Mouse (Mus musculus) small intestine, adult 2 months (tissue): Measurements from ENCODE around the gene Gabrb3. TPM values are rescaled to one million over a fixed set of nuclear protein-coding genes. Genes with fewer than 3 reads are reported as not detected.

ENCODE experiments used
- H3K27ac ChIP-seq: fragments of 200-500 bp; 2 replicates; pipeline ENCODE4 v1.5.1; 2012; ENCODE audit warnings: low read depth, low read length, control low read depth, inconsistent platforms; ENCODE audit not compliant: insufficient read depth
- H3K27me3 ChIP-seq: fragments of 200-500 bp; 2 replicates; pipeline ENCODE4 v1.6.1; 2012; ENCODE audit warnings: mild to moderate bottlenecking, moderate library complexity, low read length, inconsistent platforms; ENCODE audit not compliant: control insufficient read depth, insufficient read depth
- H3K36me3 ChIP-seq: fragments of 200-500 bp; 2 replicates; pipeline ENCODE4 v1.6.1; 2012; ENCODE audit warnings: mild to moderate bottlenecking, low read length, control low read depth, inconsistent platforms; ENCODE audit not compliant: control insufficient read depth, insufficient read depth
- H3K4me1 ChIP-seq: fragments of 200-500 bp; 2 replicates; pipeline ENCODE4 v1.6.1; 2012; ENCODE audit warnings: low read length, inconsistent platforms, mixed read lengths; ENCODE audit not compliant: control insufficient read depth, insufficient read depth, insufficient read length
- H3K4me3 ChIP-seq: fragments of 200-500 bp; 2 replicates; pipeline ENCODE4 v1.5.1; 2012; ENCODE audit warnings: low read depth, mild to moderate bottlenecking, control low read depth, inconsistent platforms, low read length, moderate library complexity
- CTCF ChIP-seq: fragments of 200-500 bp; IDR thresholded peaks from 2 replicates; pipeline ENCODE4 v1.5.1; 2012; ENCODE audit warnings: low read depth, mild to moderate bottlenecking, control low read depth, inconsistent platforms, low read length, moderate library complexity, mixed read lengths; ENCODE audit not compliant: insufficient replicate concordance, insufficient read length; ENCODE audit errors: extremely low read depth
- POLR2A ChIP-seq: fragments of 200-500 bp; IDR thresholded peaks from 2 replicates; pipeline ENCODE4 v1.6.1; 2012; ENCODE audit warnings: low read depth, mild to moderate bottlenecking, control low read depth, inconsistent platforms, low read length, moderate library complexity
- WGBS: fragments of 180-500 bp; shearing (Covaris S2); methylation state at CpG from one replicate; pipeline ENCODE4 v1.1.7; 2018; 5-methylcytosine and 5-hydroxymethylcytosine counted together
- polyA plus RNA-seq: library from polyadenylated mRNA; depleted of rRNA; stranded (reverse); fragments of >200 nt; gene quantifications from 2 replicates; pipeline ENCODE4 v1.2.3, GENCODE M21; 2012

Gabrb3 gene
- polyA plus RNA-seq, 1 experiment = 0.08 TPM

- TF ChIP-seq POLR2A (no peak), CTCF (no peak)
- no peaks in the 10 kb centered on the region for H3K4me1 ChIP-seq
- WGBS = 49% methylated on average over 1 of the region's 1 CpGs
- H3K27ac ChIP-seq = no peak overlapping the region
- H3K36me3 ChIP-seq = no peaks in the 10 kb centered on the region
- H3K4me3 ChIP-seq = no peak overlapping the region
- no peaks in the 10 kb centered on the region for H3K27me3 ChIP-seq
Observed at GRCm38 (mm10) chr7:57640796-57641195, 221.3 kb downstream of the Gabrb3 start.

- WGBS = 84% methylated on average over 2 of the region's 2 CpGs
- no peaks in the 10 kb centered on the region for H3K4me1 ChIP-seq
- H3K27ac ChIP-seq = no peak overlapping the region
- no peak overlapping the region for H3K4me3 ChIP-seq
- no peaks in the 10 kb centered on the region for H3K36me3 ChIP-seq
- TF ChIP-seq CTCF (no peak), POLR2A (no peak)
- H3K27me3 ChIP-seq = no peaks in the 10 kb centered on the region
Observed at GRCm38 (mm10) chr7:57647345-57647744, 227.9 kb downstream of the Gabrb3 start.

DNA sequence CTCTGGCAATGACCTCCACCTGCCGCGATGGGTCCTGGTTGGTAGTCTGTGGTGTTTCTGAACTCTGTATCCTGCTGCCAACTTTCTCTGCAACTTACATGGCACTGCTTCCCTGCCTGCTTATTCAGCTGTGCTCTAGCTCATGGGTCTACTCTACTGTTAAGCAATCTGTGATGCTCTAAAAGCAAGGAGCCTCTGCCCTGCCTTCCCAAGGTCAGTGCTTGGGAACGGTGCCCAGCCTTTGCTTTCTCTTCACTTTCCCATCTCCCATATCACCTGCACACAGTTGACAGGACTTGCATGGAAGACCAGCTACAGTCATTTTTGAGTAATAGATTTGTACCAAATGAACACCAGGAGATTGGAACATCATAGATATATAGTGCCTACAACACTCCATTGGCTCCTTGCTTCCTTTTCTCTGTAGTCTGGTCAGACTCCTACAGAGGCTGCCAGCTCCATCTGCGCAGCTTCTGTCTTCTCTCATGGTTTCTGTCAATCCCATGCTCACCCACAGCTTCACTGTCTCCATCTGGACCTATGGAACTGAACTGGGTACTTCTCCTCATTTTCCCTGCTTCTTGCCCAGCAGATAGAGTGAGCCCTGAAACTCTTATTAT is 228.8 kb downstream of the Gabrb3 start:
- Histone ChIP-seq H3K36me3 (no peaks in the 10 kb centered on the region), H3K4me3 (no peak overlapping the region), H3K4me1 (no peaks in the 10 kb centered on the region), H3K27ac (no peak overlapping the region), H3K27me3 (no peaks in the 10 kb centered on the region)
- WGBS = 85% methylated on average over 4 of the region's 4 CpGs
- no peak for TF ChIP-seq CTCF
- no peak for TF ChIP-seq POLR2A

DNA sequence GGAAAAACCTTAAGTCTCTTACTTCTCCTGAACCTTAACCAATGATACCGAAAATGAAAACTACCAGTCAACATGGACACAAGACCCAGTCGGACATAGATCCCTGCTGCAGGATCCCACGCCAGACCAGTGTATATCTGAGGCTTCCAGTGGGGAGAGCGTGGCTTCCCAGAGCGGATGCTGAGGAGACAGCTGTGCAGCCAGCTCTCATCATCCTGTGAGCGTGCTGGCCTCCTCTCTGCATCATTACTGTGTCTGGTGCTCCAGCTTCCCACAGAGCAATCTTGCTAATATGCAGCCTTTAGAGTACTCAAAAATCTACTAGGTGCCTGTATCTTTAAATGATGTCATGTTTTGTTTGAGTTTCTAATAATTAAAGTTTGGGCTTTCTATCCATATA is 257.9 kb downstream of the Gabrb3 start:
- no peaks in the 10 kb centered on the region for H3K36me3 ChIP-seq
- no peaks in the 10 kb centered on the region for H3K4me1 ChIP-seq
- H3K27me3 ChIP-seq = no peaks in the 10 kb centered on the region
- no peak overlapping the region for H3K27ac ChIP-seq
- WGBS = 83% methylated on average over 6 of the region's 6 CpGs
- H3K4me3 ChIP-seq = no peak overlapping the region
- TF ChIP-seq CTCF (no peak), POLR2A (no peak)

- H3K27ac ChIP-seq = no peak overlapping the region
- H3K36me3 ChIP-seq = no peaks in the 10 kb centered on the region
- TF ChIP-seq CTCF (no peak), POLR2A (no peak)
- H3K4me1 ChIP-seq = no peaks in the 10 kb centered on the region
- H3K27me3 ChIP-seq = no peaks in the 10 kb centered on the region
- 78% methylated on average over 4 of the region's 4 CpGs for WGBS
- no peak overlapping the region for H3K4me3 ChIP-seq
Observed at GRCm38 (mm10) chr7:57689836-57690235, 270.3 kb downstream of the Gabrb3 start.

- Histone ChIP-seq H3K27me3 (no peaks in the 10 kb centered on the region), H3K27ac (no peak overlapping the region), H3K4me3 (no peak overlapping the region), H3K4me1 (no peaks in the 10 kb centered on the region), H3K36me3 (no peaks in the 10 kb centered on the region)
- 78% methylated on average over 7 of the region's 7 CpGs for WGBS
- TF ChIP-seq CTCF (no peak), POLR2A (no peak)
Observed at GRCm38 (mm10) chr7:57700370-57700769, 280.9 kb downstream of the Gabrb3 start.

DNA sequence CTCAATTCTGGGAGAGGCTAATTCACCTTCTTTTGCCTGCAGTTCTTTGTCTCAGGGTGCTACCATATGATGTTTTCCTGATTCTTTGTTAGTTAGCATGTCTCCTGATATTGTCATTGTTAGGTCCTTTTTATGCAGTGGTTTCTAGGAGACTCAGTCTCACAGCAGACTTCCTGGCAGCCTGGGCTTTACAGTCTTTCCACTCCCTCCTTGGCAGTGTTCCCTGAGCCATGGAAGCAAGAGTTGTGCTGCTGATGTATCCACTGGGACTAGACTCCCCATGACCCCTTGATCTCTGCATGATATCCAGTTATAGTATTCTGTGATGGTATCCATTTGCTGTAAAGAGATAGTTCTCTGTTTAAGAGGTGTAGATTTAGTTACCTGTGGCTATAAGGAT is 281.6 kb downstream of the Gabrb3 start:
- TF ChIP-seq POLR2A = no peak
- no peak for TF ChIP-seq CTCF
- H3K36me3 ChIP-seq = no peaks in the 10 kb centered on the region
- no peaks in the 10 kb centered on the region for H3K4me1 ChIP-seq
- H3K27ac ChIP-seq = no peak overlapping the region
- no peak overlapping the region for H3K4me3 ChIP-seq
- H3K27me3 ChIP-seq = no peaks in the 10 kb centered on the region
